Mouse (Mus musculus) adrenal gland, postnatal 25 days (tissue): ENCODE results near the gene Rabep1. TPM values are rescaled to one million over a fixed set of nuclear protein-coding genes. Genes with fewer than 3 reads are reported as not detected.
"Not testable (repeated sequence)": the region's sequence is repeated elsewhere in the genome, so short reads cannot be mapped to it uniquely, and the experiment has no call there.

Source experiments
- DNase-seq: peaks from one replicate; pipeline ENCODE4 v3.0.0; 2021; ENCODE audit warnings: mixed read lengths
- total RNA-seq: library from RNA; stranded (reverse); gene quantifications from 2 replicates; pipeline ENCODE4 v1.2.3, GENCODE M21; 2021

Gene Rabep1
- total RNA-seq, 1 experiment from 2014 or later, result 181 TPM

- no peak for DNase-seq
These were observed 13.4 kb upstream of the Rabep1 start for GRCm38 (mm10) chr11:70831201-70831600.

GRCm38 (mm10) chr11:70833408-70833807, 11.2 kb upstream of the Rabep1 start:
- DNase-seq, result no peak

- DNase-seq, result no peak
These were observed 10.7 kb upstream of the Rabep1 start for GRCm38 (mm10) chr11:70833831-70834230.

- DNase-seq, result no peak
These were observed 9.2 kb upstream of the Rabep1 start for GRCm38 (mm10) chr11:70835381-70835831.

GRCm38 (mm10) chr11:70837031-70837430, 7.5 kb upstream of the Rabep1 start:
- no peak for DNase-seq

GRCm38 (mm10) chr11:70838610-70839009, 6.0 kb upstream of the Rabep1 start:
- DNase-seq, result no peak

GRCm38 (mm10) chr11:70842983-70843382, 1.6 kb upstream of the Rabep1 start:
- DNase-seq, result no peak

GRCm38 (mm10) chr11:70843701-70844551, 652 bp upstream of the Rabep1 start:
- DNase-seq, result no peak

- DNase-seq, result no peak
These were observed 940 bp downstream of the Rabep1 start for GRCm38 (mm10) chr11:70845457-70845978.

GRCm38 (mm10) chr11:70846029-70846428, 1.5 kb downstream of the Rabep1 start:
- DNase-seq, result no peak

GRCm38 (mm10) chr11:70860371-70860770, 15.8 kb downstream of the Rabep1 start:
- no peak for DNase-seq

- not testable (repeated sequence) for DNase-seq
These were observed 18.6 kb downstream of the Rabep1 start for GRCm38 (mm10) chr11:70863204-70863603.

- no peak for DNase-seq
These were observed 20.6 kb downstream of the Rabep1 start for GRCm38 (mm10) chr11:70865223-70865622.

- DNase-seq, result no peak
These were observed 24.7 kb downstream of the Rabep1 start for GRCm38 (mm10) chr11:70869263-70869662.

- DNase-seq, result peak; percentile 24
These were observed 25.2 kb downstream of the Rabep1 start for GRCm38 (mm10) chr11:70869811-70870210.

GRCm38 (mm10) chr11:70870407-70870806, 25.8 kb downstream of the Rabep1 start:
- DNase-seq, result peak; percentile 81

GRCm38 (mm10) chr11:70871110-70871509, 26.5 kb downstream of the Rabep1 start:
- no peak for DNase-seq

GRCm38 (mm10) chr11:70871766-70872330, 27.3 kb downstream of the Rabep1 start:
- DNase-seq, result peak; percentile 52

GRCm38 (mm10) chr11:70873846-70874613, 29.5 kb downstream of the Rabep1 start:
- DNase-seq, result no peak

- no peak for DNase-seq
These were observed 33.1 kb downstream of the Rabep1 start for GRCm38 (mm10) chr11:70877670-70878069.

GRCm38 (mm10) chr11:70882905-70883430, 38.4 kb downstream of the Rabep1 start:
- no peak for DNase-seq

- no peak for DNase-seq
These were observed 46.1 kb downstream of the Rabep1 start for GRCm38 (mm10) chr11:70890643-70891042.
